ENCODE assay signal across 11 mouse cellular contexts in genomic region chr11:120422651-120423568, GRCm38 (mm10). TPM values are rescaled to one million over a fixed set of nuclear protein-coding genes. Genes with fewer than 3 reads are reported as not detected.
DNase-seq lines count a peak whose midpoint lies in the region; ATAC-seq and TF ChIP-seq lines count a peak whose summit lies in the region.
"Had no signal": no experiment of that assay in that cellular context is flagged by ENCODE, and none has a peak within 500 bp of the region (broad histone marks: within the 10 kb centered on the region; RNA-seq: fewer than 3 reads in every experiment).

No protein-coding gene starts in this region.

- no peaks in the 10 kb centered on the region for H3K9me3 ChIP-seq in intestine, embryonic 14.5 days (ENCODE audit: control insufficient read depth, low read length)
- H3K9me3 ChIP-seq in intestine, postnatal 0 days (ENCODE audit: control insufficient read depth): no peaks in the 10 kb centered on the region
- H3K9me3 ChIP-seq: forebrain, embryonic 15.5 days; midbrain, embryonic 12.5 days had no signal

- peak overlapping the region; percentile 22; the same call in 1 of the 2 replicates for H3K27ac ChIP-seq in intestine, embryonic 14.5 days (ENCODE audit: low read depth)
- no peak overlapping the region for H3K27ac ChIP-seq in intestine, postnatal 0 days (ENCODE audit: low read depth, low read length)
- H3K27ac ChIP-seq in layer of hippocampus, adult 2 months: no peak overlapping the region
- H3K27ac ChIP-seq: forebrain, embryonic 15.5 days; liver, embryonic 14.5 days; midbrain, embryonic 12.5 days had no signal

- DNase-seq in intestine, embryonic 14.5 days (ENCODE audit: low spot score): no peak
- peak; percentile 7 for DNase-seq in urinary bladder, postnatal 14 days (ENCODE audit: low spot score)
- no peak for DNase-seq in urinary bladder, adult 2 months (ENCODE audit: low spot score)
- peak; percentile 20 for DNase-seq in kidney, postnatal 10 days
- no peak for DNase-seq in layer of hippocampus, adult 2 months (ENCODE audit: low spot score in 2 of 2)
- DNase-seq in layer of hippocampus, postnatal 36 days: no peak

- 0 out of 2 replicates have a peak overlapping the region, but pooled peaks have one; percentile 10 for H3K9ac ChIP-seq in intestine, embryonic 14.5 days (ENCODE audit: low read length)
- H3K9ac ChIP-seq in intestine, postnatal 0 days (ENCODE audit: low read depth, low read length): no peak overlapping the region
- H3K9ac ChIP-seq: forebrain, embryonic 15.5 days; liver, embryonic 14.5 days; midbrain, embryonic 12.5 days had no signal

- no peaks in the 10 kb centered on the region for H3K27me3 ChIP-seq in intestine, embryonic 14.5 days (replicated peaks; ENCODE audit: control insufficient read depth, insufficient read depth, low read length)
- H3K27me3 ChIP-seq in intestine, postnatal 0 days (replicated peaks; ENCODE audit: control insufficient read depth, insufficient read depth, low read length): no peaks in the 10 kb centered on the region
- H3K27me3 ChIP-seq: forebrain, embryonic 15.5 days; midbrain, embryonic 12.5 days had no signal

- H3K4me3 ChIP-seq in intestine, embryonic 14.5 days (ENCODE audit: low read depth, low read length): no peak overlapping the region
- no peak overlapping the region for H3K4me3 ChIP-seq in intestine, postnatal 0 days (ENCODE audit: low read depth, low read length)
- no peak overlapping the region for H3K4me3 ChIP-seq in layer of hippocampus, adult 2 months
- H3K4me3 ChIP-seq: forebrain, embryonic 15.5 days; midbrain, embryonic 12.5 days had no signal

- H3K36me3 ChIP-seq in intestine, embryonic 14.5 days (ENCODE audit: control insufficient read depth, insufficient read depth, low read length): peaks cover 74% of the 10 kb centered on the region
- peaks cover 82% of the 10 kb centered on the region for H3K36me3 ChIP-seq in intestine, postnatal 0 days (ENCODE audit: control insufficient read depth, insufficient read depth)

- H3K4me1 ChIP-seq in intestine, embryonic 14.5 days (replicated peaks; ENCODE audit: control insufficient read depth, insufficient read depth, low read length): peaks cover 10% of the 10 kb centered on the region
- no peaks in the 10 kb centered on the region for H3K4me1 ChIP-seq in intestine, postnatal 0 days (replicated peaks; ENCODE audit: control insufficient read depth, insufficient read depth, low read length)
- H3K4me1 ChIP-seq: forebrain, embryonic 15.5 days; midbrain, embryonic 12.5 days had no signal

- no peak for TF ChIP-seq CTCF in intestine, postnatal 0 days (IDR thresholded peaks at IDR 0.05; ENCODE audit: low read depth)
- no peak for TF ChIP-seq CTCF in layer of hippocampus, adult 2 months (conservative IDR thresholded peaks at IDR 0.05)

- peak overlapping the region; percentile 15; the same call in 1 of the 2 replicates for H3K4me2 ChIP-seq in intestine, embryonic 14.5 days (ENCODE audit: low read length)
- H3K4me2 ChIP-seq in intestine, postnatal 0 days (replicated peaks; ENCODE audit: low read depth): no peak overlapping the region
- H3K4me2 ChIP-seq: forebrain, embryonic 15.5 days; midbrain, embryonic 12.5 days had no signal

- WGBS in intestine, embryonic 14.5 days: 37% methylated on average over 13 of the region's 13 CpGs
- 55% methylated on average over 13 of the region's 13 CpGs for WGBS in intestine, postnatal 0 days

- peak; percentile 68; the same call in 1 of the 2 replicates for ATAC-seq in intestine, embryonic 14.5 days (replicated peaks; ENCODE audit: low FRiP score, low TSS enrichment, low read depth)
- ATAC-seq in intestine, postnatal 0 days: no peak
- ATAC-seq: forebrain, embryonic 15.5 days had no signal

RNA-seq across cellular contexts. Expression of gene Nploc4, which starts 14.6 kb away (rescaled TPM):
- polyA plus RNA-seq in intestine, embryonic 14.5 days (2014; fragmentation: Nextera tagmentation; extraction: Ambion mirVana): 34.5 and 37.4 TPM in 2 replicates
- polyA plus RNA-seq in intestine, postnatal 0 days (2015; fragmentation: Nextera tagmentation; extraction: Ambion mirVana): 15.6 and 16.3 TPM in 2 replicates
- polyA plus RNA-seq in urinary bladder, adult 2 months (2012; rRNA removed): 40.6 and 41.1 TPM in 2 replicates
- total RNA-seq in layer of hippocampus, adult 2 months (2021): 10 to 100 TPM; 64.1 to 70.1 TPM
- total RNA-seq in layer of hippocampus, postnatal 36 days (2021): 10 to 100 TPM; 59.9 to 64.4 TPM

RNA-seq across cellular contexts. Expression of gene Tspan10, which starts 19.5 kb away (rescaled TPM):
- polyA plus RNA-seq in intestine, embryonic 14.5 days (2014; fragmentation: Nextera tagmentation; extraction: Ambion mirVana): not detected in 2 replicates
- not detected in 2 replicates for polyA plus RNA-seq in intestine, postnatal 0 days (2015; fragmentation: Nextera tagmentation; extraction: Ambion mirVana)
- polyA plus RNA-seq in urinary bladder, adult 2 months (2012; rRNA removed): not detected in 2 replicates
- total RNA-seq in layer of hippocampus, adult 2 months (2021): under 1 TPM in 1 of 2 experiments, not detected in 1; 0.20 TPM
- under 1 TPM in 1 of 2 experiments, not detected in 1; 0.30 TPM for total RNA-seq in layer of hippocampus, postnatal 36 days (2021)
- total RNA-seq: neutrophil, adult 5-6 weeks had no signal
- polyA plus RNA-seq: forebrain, embryonic 15.5 days; liver, embryonic 14.5 days; midbrain, embryonic 12.5 days had no signal

RNA-seq across cellular contexts. Expression of gene Pde6g, which starts 30.4 kb away (rescaled TPM):
- not detected in 2 replicates for polyA plus RNA-seq in intestine, embryonic 14.5 days (2014; fragmentation: Nextera tagmentation; extraction: Ambion mirVana)
- 0.22 TPM in 1 of 2 replicates, not detected in the other for polyA plus RNA-seq in intestine, postnatal 0 days (2015; fragmentation: Nextera tagmentation; extraction: Ambion mirVana)
- polyA plus RNA-seq in urinary bladder, adult 2 months (2012; rRNA removed): 0.34 and 0.63 TPM in 2 replicates
- under 1 TPM in 1 of 2 experiments, not detected in 1; 0.44 TPM for total RNA-seq in layer of hippocampus, adult 2 months (2021)
- total RNA-seq in layer of hippocampus, postnatal 36 days (2021): under 1 TPM; 0.48 to 0.90 TPM
- total RNA-seq: neutrophil, adult 5-6 weeks had no signal
- polyA plus RNA-seq: midbrain, embryonic 12.5 days had no signal

RNA-seq across cellular contexts. Expression of gene Oxld1, which starts 35.0 kb away (rescaled TPM):
- polyA plus RNA-seq in intestine, embryonic 14.5 days (2014; fragmentation: Nextera tagmentation; extraction: Ambion mirVana): 16.5 and 17.5 TPM in 2 replicates
- polyA plus RNA-seq in intestine, postnatal 0 days (2015; fragmentation: Nextera tagmentation; extraction: Ambion mirVana): 15.5 and 17.6 TPM in 2 replicates
- polyA plus RNA-seq in urinary bladder, adult 2 months (2012; rRNA removed): 19.8 and 26.8 TPM in 2 replicates
- 10 to 100 TPM; 17.7 to 19.0 TPM for total RNA-seq in layer of hippocampus, adult 2 months (2021)
- total RNA-seq in layer of hippocampus, postnatal 36 days (2021): 10 to 100 TPM; 13.2 to 15.6 TPM

RNA-seq across cellular contexts. Expression of gene Ccdc137, which starts 35.0 kb away (rescaled TPM):
- polyA plus RNA-seq in intestine, embryonic 14.5 days (2014; fragmentation: Nextera tagmentation; extraction: Ambion mirVana): 30.5 and 31.2 TPM in 2 replicates
- polyA plus RNA-seq in intestine, postnatal 0 days (2015; fragmentation: Nextera tagmentation; extraction: Ambion mirVana): 14.1 and 16.0 TPM in 2 replicates
- 21.5 and 31.0 TPM in 2 replicates for polyA plus RNA-seq in urinary bladder, adult 2 months (2012; rRNA removed)
- 10 to 100 TPM; 20.0 to 32.3 TPM for total RNA-seq in layer of hippocampus, adult 2 months (2021)
- 10 to 100 TPM; 25.3 to 31.8 TPM for total RNA-seq in layer of hippocampus, postnatal 36 days (2021)

Comparison
In these comparisons a context has a peak if more than half of its experiments do, and no peak if none do; other contexts are left out.
1. DNase-seq: peak in urinary bladder, postnatal 14 days (single experiment) and kidney, postnatal 10 days (single experiment); none in intestine, embryonic 14.5 days (single experiment), urinary bladder, adult 2 months (single experiment), layer of hippocampus, adult 2 months (0 of 2) and layer of hippocampus, postnatal 36 days (0 of 2).